Mouse (Mus musculus): ENCODE measurements around the gene Nab2. TPM values are rescaled to one million over a fixed set of nuclear protein-coding genes. Genes with fewer than 3 reads are reported as not detected.

Nab2 gene
- polyA plus RNA-seq, 1 experiment from 2014 or later = 3.9 TPM

GRCm38 (mm10) chr10:127675859-127676398 is 7.6 kb upstream of the Nab2 start:
- H3K9me3 ChIP-seq (replicated peaks; ENCODE audit: control insufficient read depth, low read length) = no peaks in the 10 kb centered on the region
- H3K36me3 ChIP-seq (ENCODE audit: control insufficient read depth, insufficient read depth) = no peaks in the 10 kb centered on the region
- H3K27ac ChIP-seq (ENCODE audit: low read length) = peak overlapping the region; percentile 82
- no peak for ATAC-seq (ENCODE audit: low read depth)
- H3K4me2 ChIP-seq (ENCODE audit: low read depth, low read length) = peak overlapping the region; percentile 56
- H3K27me3 ChIP-seq (ENCODE audit: control insufficient read depth, insufficient read depth, low read depth, low read length) = no peaks in the 10 kb centered on the region
- 44% methylated on average over 5 of the region's 5 CpGs for WGBS (ENCODE audit: insufficient replicate concordance)
- peak overlapping the region; percentile 90 for H3K4me3 ChIP-seq (ENCODE audit: low read depth, low read length)
- peaks cover 14% of the 10 kb centered on the region; the same call in 1 of the 2 replicates for H3K4me1 ChIP-seq (ENCODE audit: control insufficient read depth, low read depth, low read length)
- peak overlapping the region; percentile 43 for H3K9ac ChIP-seq (ENCODE audit: low read depth, low read length)

DNA sequence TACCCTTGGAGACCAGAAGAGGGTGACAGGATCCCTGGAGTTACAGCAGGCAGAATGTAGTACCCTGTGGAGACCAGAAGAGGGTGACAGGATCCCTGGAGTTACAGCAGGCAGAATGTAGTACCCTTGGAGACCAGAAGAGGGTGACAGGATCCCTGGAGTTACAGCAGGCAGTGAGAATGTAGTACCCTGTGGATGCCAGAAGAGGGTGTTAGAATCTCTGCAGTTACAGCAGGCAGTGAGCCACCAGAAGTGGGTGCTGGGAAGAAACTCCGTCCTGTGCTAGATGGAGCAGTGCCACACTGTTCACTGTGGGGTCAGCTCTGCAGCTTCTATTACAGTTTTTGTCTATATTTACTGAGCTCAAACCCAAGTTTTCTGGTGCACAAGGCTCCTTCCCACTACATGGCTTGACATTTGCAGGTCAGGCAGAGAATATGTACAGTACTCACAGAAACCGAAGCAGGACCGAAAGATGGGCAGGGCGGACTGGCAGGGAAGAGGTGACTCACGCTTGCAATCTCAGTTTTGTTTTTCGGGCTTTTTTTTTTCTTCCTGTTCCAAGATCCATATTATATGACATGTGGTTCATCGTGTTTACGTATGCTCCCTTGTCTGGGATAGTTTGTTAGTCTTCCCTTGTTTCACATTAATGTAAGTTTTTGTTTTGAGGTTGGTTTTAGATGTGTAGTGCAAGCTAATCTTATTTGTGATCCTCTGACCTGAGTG is 6.6 kb upstream of the Nab2 start:
- H3K27me3 ChIP-seq (ENCODE audit: control insufficient read depth, insufficient read depth, low read depth, low read length) = no peaks in the 10 kb centered on the region
- no peak for ATAC-seq (ENCODE audit: low read depth)
- no peaks in the 10 kb centered on the region for H3K9me3 ChIP-seq (replicated peaks; ENCODE audit: control insufficient read depth, low read length)
- H3K36me3 ChIP-seq (ENCODE audit: control insufficient read depth, insufficient read depth) = no peaks in the 10 kb centered on the region
- no peak overlapping the region for H3K4me2 ChIP-seq (ENCODE audit: low read depth, low read length)
- peaks cover 14% of the 10 kb centered on the region; the same call in 1 of the 2 replicates for H3K4me1 ChIP-seq (ENCODE audit: control insufficient read depth, low read depth, low read length)
- WGBS (ENCODE audit: insufficient replicate concordance) = 86% methylated on average over 8 of the region's 8 CpGs
- H3K4me3 ChIP-seq (ENCODE audit: low read depth, low read length) = no peak overlapping the region
- H3K9ac ChIP-seq (ENCODE audit: low read depth, low read length) = no peak overlapping the region
- no peak overlapping the region for H3K27ac ChIP-seq (ENCODE audit: low read length)

DNA sequence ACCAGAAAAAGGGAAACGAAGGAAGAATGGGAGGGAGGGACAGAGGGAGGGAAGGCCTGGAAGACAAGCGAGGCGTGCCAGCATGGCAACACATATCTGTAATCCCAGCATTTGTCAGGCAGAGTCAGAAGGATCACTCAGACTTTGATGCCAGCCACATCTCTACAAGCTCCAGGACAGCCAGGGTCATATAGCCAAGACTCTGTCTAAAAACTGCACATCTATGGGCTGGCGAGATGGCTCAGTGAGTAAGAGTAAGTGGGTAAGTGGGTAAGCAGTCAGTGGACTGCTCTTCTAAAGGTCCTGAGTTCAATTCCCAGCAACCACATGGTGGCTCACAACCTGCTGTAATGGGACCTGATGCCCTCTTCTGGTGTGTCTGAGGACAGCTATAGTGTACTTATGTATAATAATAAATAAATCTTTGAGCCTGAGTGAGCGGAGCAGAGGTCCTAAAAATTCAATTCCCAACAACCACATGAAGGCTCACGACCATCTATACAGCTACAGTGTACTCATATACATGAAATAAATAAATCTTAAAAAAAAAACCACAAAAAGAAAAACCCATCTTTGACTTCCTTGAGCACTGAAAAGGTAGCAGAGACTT is 5.8 kb upstream of the Nab2 start:
- Histone ChIP-seq H3K9ac (ENCODE audit: low read depth, low read length) (no peak overlapping the region), H3K36me3 (ENCODE audit: control insufficient read depth, insufficient read depth) (no peaks in the 10 kb centered on the region), H3K4me3 (ENCODE audit: low read depth, low read length) (no peak overlapping the region), H3K27ac (ENCODE audit: low read length) (no peak overlapping the region), H3K27me3 (ENCODE audit: control insufficient read depth, insufficient read depth, low read depth, low read length) (peaks cover 4% of the 10 kb centered on the region), H3K4me1 (ENCODE audit: control insufficient read depth, low read depth, low read length) (peaks cover 14% of the 10 kb centered on the region; the same call in 1 of the 2 replicates), H3K4me2 (ENCODE audit: low read depth, low read length) (no peak overlapping the region), H3K9me3 (replicated peaks; ENCODE audit: control insufficient read depth, low read length) (no peaks in the 10 kb centered on the region)
- no peak for ATAC-seq (ENCODE audit: low read depth)
- WGBS (ENCODE audit: insufficient replicate concordance) = 83% methylated on average over 6 of the region's 6 CpGs

DNA sequence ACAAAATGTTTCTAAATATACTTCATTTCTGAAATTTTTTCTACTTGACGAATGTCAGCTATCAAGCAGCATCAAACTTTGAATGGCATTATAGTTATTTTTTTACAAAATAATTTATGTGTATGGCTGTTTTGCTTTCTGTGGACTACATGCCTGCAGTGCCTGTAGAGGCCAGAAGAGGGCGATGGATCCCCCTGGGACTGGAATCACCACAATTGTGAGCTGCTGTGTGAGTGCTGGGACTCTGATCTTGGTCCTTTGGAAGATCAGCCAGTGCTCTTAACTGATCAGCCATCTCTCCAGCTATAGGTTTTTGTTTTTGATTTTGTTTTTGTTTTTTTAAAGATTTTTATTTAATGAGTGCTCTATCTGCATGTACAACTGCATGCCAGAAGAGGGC is 2.9 kb upstream of the Nab2 start:
- no peak overlapping the region for H3K27ac ChIP-seq (ENCODE audit: low read length)
- ATAC-seq (ENCODE audit: low read depth) = no peak
- H3K9me3 ChIP-seq (replicated peaks; ENCODE audit: control insufficient read depth, low read length) = no peaks in the 10 kb centered on the region
- peaks cover 5% of the 10 kb centered on the region; the same call in 1 of the 2 replicates for H3K4me1 ChIP-seq (ENCODE audit: control insufficient read depth, low read depth, low read length)
- H3K9ac ChIP-seq (ENCODE audit: low read depth, low read length) = no peak overlapping the region
- 17% methylated on average over 2 of the region's 2 CpGs for WGBS (ENCODE audit: insufficient replicate concordance)
- H3K27me3 ChIP-seq (ENCODE audit: control insufficient read depth, insufficient read depth, low read depth, low read length) = peaks cover 33% of the 10 kb centered on the region
- H3K36me3 ChIP-seq (ENCODE audit: control insufficient read depth, insufficient read depth) = no peaks in the 10 kb centered on the region
- no peak overlapping the region for H3K4me2 ChIP-seq (ENCODE audit: low read depth, low read length)
- no peak overlapping the region for H3K4me3 ChIP-seq (ENCODE audit: low read depth, low read length)

DNA sequence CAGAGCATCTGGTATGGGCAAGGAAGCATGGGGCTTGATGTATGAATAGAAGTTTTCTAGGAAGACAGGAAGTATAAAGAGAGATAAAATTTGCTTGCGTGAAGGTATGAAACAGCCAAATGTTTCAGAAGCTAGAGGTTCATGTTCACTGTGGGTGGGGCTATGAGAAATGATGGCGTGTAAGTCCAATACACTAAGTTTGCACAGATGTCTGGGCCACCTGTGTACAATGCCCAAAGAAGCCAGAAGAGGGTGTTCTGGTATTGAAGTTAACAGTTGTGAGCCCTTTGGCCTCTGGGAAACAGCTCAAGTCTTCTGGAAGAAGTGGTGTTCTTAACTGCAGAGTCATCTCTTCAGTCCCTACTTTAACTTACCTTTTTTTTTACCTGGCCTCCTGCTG is 1.8 kb upstream of the Nab2 start:
- Histone ChIP-seq H3K36me3 (ENCODE audit: control insufficient read depth, insufficient read depth) (no peaks in the 10 kb centered on the region), H3K9ac (ENCODE audit: low read depth, low read length) (no peak overlapping the region), H3K27ac (ENCODE audit: low read length) (no peak overlapping the region), H3K9me3 (replicated peaks; ENCODE audit: control insufficient read depth, low read length) (no peaks in the 10 kb centered on the region), H3K4me2 (ENCODE audit: low read depth, low read length) (no peak overlapping the region), H3K4me1 (ENCODE audit: control insufficient read depth, low read depth, low read length) (no peaks in the 10 kb centered on the region), H3K27me3 (ENCODE audit: control insufficient read depth, insufficient read depth, low read depth, low read length) (peaks cover 44% of the 10 kb centered on the region), H3K4me3 (ENCODE audit: low read depth, low read length) (no peak overlapping the region)
- ATAC-seq (ENCODE audit: low read depth) = no peak
- 45% methylated on average over 2 of the region's 2 CpGs for WGBS (ENCODE audit: insufficient replicate concordance)

- Histone ChIP-seq H3K9ac (ENCODE audit: low read depth, low read length) (no peak overlapping the region), H3K27me3 (ENCODE audit: control insufficient read depth, insufficient read depth, low read depth, low read length) (peaks cover 54% of the 10 kb centered on the region), H3K27ac (ENCODE audit: low read length) (no peak overlapping the region), H3K9me3 (replicated peaks; ENCODE audit: control insufficient read depth, low read length) (no peaks in the 10 kb centered on the region), H3K4me2 (ENCODE audit: low read depth, low read length) (no peak overlapping the region), H3K4me3 (ENCODE audit: low read depth, low read length) (no peak overlapping the region), H3K4me1 (ENCODE audit: control insufficient read depth, low read depth, low read length) (peaks cover under 1% of the 10 kb centered on the region), H3K36me3 (ENCODE audit: control insufficient read depth, insufficient read depth) (no peaks in the 10 kb centered on the region)
- WGBS (ENCODE audit: insufficient replicate concordance) = 37% methylated on average over 7 of the region's 7 CpGs
- no peak for ATAC-seq (ENCODE audit: low read depth)
Measured at GRCm38 (mm10) chr10:127669170-127669569, 802 bp upstream of the Nab2 start.

- Histone ChIP-seq H3K4me2 (ENCODE audit: low read depth, low read length) (peak overlapping the region; percentile 53), H3K9ac (ENCODE audit: low read depth, low read length) (peak overlapping the region; percentile 18; the same call in 1 of the 2 replicates), H3K4me1 (ENCODE audit: control insufficient read depth, low read depth, low read length) (peaks cover 17% of the 10 kb centered on the region), H3K36me3 (ENCODE audit: control insufficient read depth, insufficient read depth) (no peaks in the 10 kb centered on the region), H3K4me3 (ENCODE audit: low read depth, low read length) (peak overlapping the region; percentile 59), H3K27ac (ENCODE audit: low read length) (peak overlapping the region; percentile 84), H3K27me3 (ENCODE audit: control insufficient read depth, insufficient read depth, low read depth, low read length) (peaks cover 66% of the 10 kb centered on the region), H3K9me3 (replicated peaks; ENCODE audit: control insufficient read depth, low read length) (no peaks in the 10 kb centered on the region)
- peak; percentile 49 for ATAC-seq (ENCODE audit: low read depth)
- 3% methylated on average over 35 of the region's 35 CpGs for WGBS (ENCODE audit: insufficient replicate concordance)
Measured at GRCm38 (mm10) chr10:127667269-127668092, 887 bp downstream of the Nab2 start.

DNA sequence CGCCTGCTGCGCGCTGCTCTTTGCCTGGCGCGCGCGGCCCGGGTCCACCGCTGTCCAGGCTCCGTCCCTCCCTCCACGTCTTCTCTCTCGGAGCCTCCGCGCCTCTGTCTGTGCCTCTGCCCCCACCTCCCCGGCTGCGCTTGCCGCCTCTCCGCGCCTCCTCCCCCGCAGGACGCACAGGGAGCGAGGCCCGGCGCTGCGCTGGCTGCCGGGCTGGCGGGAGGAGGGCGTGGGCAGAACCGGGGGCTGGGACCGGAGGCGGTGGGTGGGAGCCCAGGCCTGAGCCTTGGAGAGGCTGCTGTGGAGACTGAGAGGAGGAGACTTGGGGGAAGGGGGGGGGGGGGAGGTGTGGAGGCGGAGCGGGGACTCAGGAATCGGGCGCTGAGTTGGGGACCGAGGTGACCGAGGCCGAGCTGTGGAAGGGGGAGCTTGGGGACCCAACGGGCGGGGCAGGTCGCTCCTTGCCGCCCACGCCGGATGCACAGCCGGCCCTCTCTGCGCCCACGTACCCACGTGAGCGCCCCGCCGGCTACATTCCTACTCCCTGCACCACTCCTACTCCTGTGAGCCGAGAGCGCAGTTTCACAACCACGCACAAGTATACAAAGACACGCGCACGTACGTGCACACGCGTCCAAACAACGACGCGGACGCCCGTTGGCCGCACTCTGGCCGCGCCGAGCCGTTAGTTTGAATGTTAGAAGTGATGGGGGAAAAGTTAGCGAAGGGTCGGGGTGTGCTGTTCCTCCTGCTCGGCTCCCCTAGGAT is 1.7 kb downstream of the Nab2 start, which contains the start of gene Nemp1:
Gene Nemp1, plus strand, starts transcription at position 401 of the 768 bp plus-strand sequence.
- Histone ChIP-seq H3K4me1 (ENCODE audit: control insufficient read depth, low read depth, low read length) (peaks cover 23% of the 10 kb centered on the region), H3K36me3 (ENCODE audit: control insufficient read depth, insufficient read depth) (no peaks in the 10 kb centered on the region), H3K27ac (ENCODE audit: low read length) (peak within 1 kb of the TSS; percentile 84), H3K4me2 (ENCODE audit: low read depth, low read length) (peak within 1 kb of the TSS; percentile 53), H3K4me3 (ENCODE audit: low read depth, low read length) (peak within 1 kb of the TSS; percentile 59), H3K9me3 (replicated peaks; ENCODE audit: control insufficient read depth, low read length) (no peaks in the 10 kb centered on the region), H3K27me3 (ENCODE audit: control insufficient read depth, insufficient read depth, low read depth, low read length) (peaks cover 66% of the 10 kb centered on the region), H3K9ac (ENCODE audit: low read depth, low read length) (peak within 1 kb of the TSS; percentile 44)
- peak; percentile 65 for ATAC-seq (ENCODE audit: low read depth)
- under 1% methylated on average over 69 of the region's 73 CpGs for WGBS (ENCODE audit: insufficient replicate concordance)

Measured in liver, embryonic 16.5 days (tissue).